Mouse (Mus musculus) hindbrain, embryonic 11.5 days (tissue): ENCODE results near the gene Lrrc1. TPM values are rescaled to one million over a fixed set of nuclear protein-coding genes. Genes with fewer than 3 reads are reported as not detected.

Experiments
- ATAC-seq: fragments of 200-750 bp; cut with Nextera tagmentation; 2 replicates; pipeline ENCODE4 v1.8.0; 2017; ENCODE audit warnings: mild to moderate bottlenecking, moderate TSS enrichment, moderate library complexity; ENCODE audit not compliant: low FRiP score
- DNase-seq: peaks from one replicate; pipeline ENCODE4 v3.0.0-alpha.2; 2015; ENCODE audit warnings: low spot score
- H3K27ac ChIP-seq: fragments of 300-500 bp; sonication (generic); 2 replicates; pipeline ENCODE4 v1.5.1; 2014; ENCODE audit warnings: mild to moderate bottlenecking, low read depth, low read length
- H3K27me3 ChIP-seq: fragments of 300-500 bp; sonication (generic); 2 replicates; pipeline ENCODE4 v1.6.1; 2014; ENCODE audit warnings: mild to moderate bottlenecking, low read length, moderate library complexity, mixed read lengths; ENCODE audit not compliant: control insufficient read depth, insufficient read depth
- H3K36me3 ChIP-seq: fragments of 300-500 bp; sonication (generic); 2 replicates; pipeline ENCODE4 v1.6.1; 2014; ENCODE audit warnings: mild to moderate bottlenecking, low read length, moderate library complexity, mixed read lengths; ENCODE audit not compliant: control insufficient read depth, insufficient read depth
- H3K4me1 ChIP-seq: fragments of 300-500 bp; sonication (generic); replicated peaks from 2 replicates; pipeline ENCODE4 v1.6.1; 2014; ENCODE audit warnings: low read length, mixed read lengths; ENCODE audit not compliant: control insufficient read depth, insufficient read depth
- H3K4me2 ChIP-seq: fragments of 300-500 bp; sonication (generic); replicated peaks from 2 replicates; pipeline ENCODE4 v1.6.1; 2014; ENCODE audit warnings: mild to moderate bottlenecking, low read depth, low read length
- H3K4me3 ChIP-seq: fragments of 300-500 bp; sonication (generic); 2 replicates; pipeline ENCODE4 v1.5.1; 2014; ENCODE audit warnings: low read depth, low read length
- H3K9ac ChIP-seq: fragments of 300-500 bp; sonication (generic); 2 replicates; pipeline ENCODE4 v1.6.1; 2014; ENCODE audit warnings: low read depth, low read length
- H3K9me3 ChIP-seq: fragments of 300-500 bp; sonication (generic); 2 replicates; pipeline ENCODE4 v1.6.1; 2016; ENCODE audit warnings: low read length; ENCODE audit not compliant: control insufficient read depth
- WGBS: fragments of 180-500 bp; shearing (Covaris S2); extraction: QIAGEN DNeasy Blood & Tissue Kit; methylation state at CpG from one replicate; pipeline ENCODE4 v1.1.7; 2014; 5-methylcytosine and 5-hydroxymethylcytosine counted together
- polyA plus RNA-seq: library from polyadenylated mRNA; unstranded; fragments of >200 nt; fragmentation: Nextera tagmentation; extraction: Ambion mirVana; gene quantifications from 2 replicates; pipeline ENCODE4 v1.2.1, GENCODE M21; 2014

The Lrrc1 gene
- polyA plus RNA-seq, 1 experiment from 2014 or later = 10.2 TPM

DNA sequence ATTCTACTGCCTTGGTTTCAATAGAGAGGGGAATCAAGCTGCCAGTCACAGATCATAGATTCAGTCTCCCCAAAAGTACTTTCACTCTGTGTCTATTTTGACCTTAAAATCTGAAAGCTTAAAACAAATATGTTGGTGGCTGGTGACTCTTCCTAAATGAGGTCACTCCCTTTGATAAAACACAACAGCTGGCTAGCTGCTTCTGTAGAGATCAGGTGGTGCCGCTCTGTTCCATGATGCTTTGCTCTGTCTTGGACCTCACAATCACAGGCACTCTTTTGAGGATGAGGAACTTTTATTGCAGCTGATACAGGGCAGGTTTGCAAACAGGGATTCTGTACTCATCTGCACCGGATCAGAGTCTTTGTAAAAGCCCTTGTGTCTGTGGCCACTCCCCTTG, 8.8 kb upstream of the Lrrc1 start:
- no peak overlapping the region for H3K27ac ChIP-seq
- no peak overlapping the region for H3K4me3 ChIP-seq
- H3K4me1 ChIP-seq = no peaks in the 10 kb centered on the region
- H3K9me3 ChIP-seq = no peaks in the 10 kb centered on the region
- no peaks in the 10 kb centered on the region for H3K27me3 ChIP-seq
- no peak overlapping the region for H3K9ac ChIP-seq
- no peak overlapping the region for H3K4me2 ChIP-seq
- DNase-seq (no peak), ATAC-seq (no peak)
- no peaks in the 10 kb centered on the region for H3K36me3 ChIP-seq
- 69% methylated on average over 2 of the region's 2 CpGs for WGBS

DNA sequence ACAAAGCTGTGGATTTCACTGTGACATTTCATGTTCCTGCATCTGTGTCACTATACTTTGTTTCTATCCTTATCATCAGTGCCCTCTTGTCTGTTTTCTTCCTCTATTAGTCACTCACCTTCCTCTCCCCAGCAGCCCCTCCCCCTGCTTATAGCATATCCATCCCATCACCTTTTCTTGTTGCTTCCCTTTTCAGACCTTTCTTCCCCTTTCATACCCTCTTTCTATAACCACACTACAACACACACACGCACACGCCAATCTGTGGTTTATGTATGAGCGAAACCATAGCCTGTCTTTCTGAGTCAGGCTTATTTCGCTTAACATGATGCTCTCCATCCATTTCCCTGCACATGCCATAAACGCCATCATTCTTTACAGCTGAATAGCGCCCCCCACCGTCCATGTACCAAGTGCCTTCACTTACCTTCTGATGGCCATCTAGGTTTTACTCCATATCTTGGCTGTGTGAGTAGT, 6.4 kb upstream of the Lrrc1 start:
- no peak overlapping the region for H3K9ac ChIP-seq
- WGBS = 74% methylated on average over 7 of the region's 7 CpGs
- H3K9me3 ChIP-seq = no peaks in the 10 kb centered on the region
- H3K36me3 ChIP-seq = no peaks in the 10 kb centered on the region
- ATAC-seq = no peak
- H3K27ac ChIP-seq = no peak overlapping the region
- H3K27me3 ChIP-seq = no peaks in the 10 kb centered on the region
- no peak overlapping the region for H3K4me2 ChIP-seq
- no peak for DNase-seq
- H3K4me3 ChIP-seq = no peak overlapping the region
- H3K4me1 ChIP-seq = no peaks in the 10 kb centered on the region

DNA sequence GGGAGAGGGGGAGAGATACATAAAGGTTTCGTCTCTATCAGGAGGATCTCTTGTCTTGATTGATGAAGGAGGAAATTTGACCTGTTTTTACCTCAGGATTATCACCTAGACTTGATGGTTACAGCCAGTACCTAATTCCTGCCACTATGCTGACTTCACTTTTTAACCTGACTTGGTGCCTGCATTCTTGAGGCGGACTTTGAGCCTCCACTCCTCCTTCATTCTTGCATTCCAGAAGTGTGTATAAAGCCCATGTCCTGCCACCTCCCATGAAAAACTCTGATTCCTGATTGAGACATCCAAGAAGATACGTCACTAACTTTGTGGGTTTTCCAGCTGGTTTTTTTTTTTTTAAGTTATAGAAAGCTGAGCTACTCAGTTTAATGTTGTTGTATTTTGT, 1.3 kb upstream of the Lrrc1 start:
- Histone ChIP-seq H3K4me3 (no peak overlapping the region), H3K9me3 (no peaks in the 10 kb centered on the region), H3K27ac (no peak overlapping the region), H3K9ac (no peak overlapping the region), H3K27me3 (no peaks in the 10 kb centered on the region; the same call in 1 of the 2 replicates), H3K4me2 (no peak overlapping the region), H3K36me3 (no peaks in the 10 kb centered on the region), H3K4me1 (peaks cover 6% of the 10 kb centered on the region; the same call in 1 of the 2 replicates)
- WGBS = 62% methylated on average over 3 of the region's 3 CpGs
- DNase-seq = no peak
- no peak for ATAC-seq

DNA sequence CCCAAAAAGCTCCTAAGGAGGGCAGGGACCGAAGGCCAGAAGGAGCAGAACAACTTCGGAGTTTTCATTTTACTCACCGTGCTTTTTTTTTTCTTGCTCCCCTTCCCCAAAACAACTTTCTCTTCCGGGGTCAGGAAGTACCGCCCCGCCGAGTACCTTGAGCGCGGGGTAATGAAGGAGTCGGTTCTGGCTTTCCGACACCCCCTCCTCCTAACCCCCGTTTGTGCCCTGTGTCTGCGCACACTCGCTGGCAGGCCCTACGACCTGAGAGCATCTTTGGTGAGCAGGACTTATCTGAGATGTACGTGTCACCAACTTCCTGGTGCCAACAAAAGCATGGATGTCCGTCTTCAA, 375 bp upstream of the Lrrc1 start:
- Histone ChIP-seq H3K36me3 (no peaks in the 10 kb centered on the region), H3K4me2 (peak overlapping the region; percentile 96), H3K4me1 (peaks cover 6% of the 10 kb centered on the region; the same call in 1 of the 2 replicates), H3K9ac (peak overlapping the region; percentile 74), H3K4me3 (peak overlapping the region; percentile 72), H3K27me3 (no peaks in the 10 kb centered on the region; the same call in 1 of the 2 replicates), H3K27ac (no peak overlapping the region), H3K9me3 (no peaks in the 10 kb centered on the region)
- ATAC-seq = peak; percentile 43
- DNase-seq = no peak
- WGBS = under 1% methylated on average over 17 of the region's 17 CpGs

DNA sequence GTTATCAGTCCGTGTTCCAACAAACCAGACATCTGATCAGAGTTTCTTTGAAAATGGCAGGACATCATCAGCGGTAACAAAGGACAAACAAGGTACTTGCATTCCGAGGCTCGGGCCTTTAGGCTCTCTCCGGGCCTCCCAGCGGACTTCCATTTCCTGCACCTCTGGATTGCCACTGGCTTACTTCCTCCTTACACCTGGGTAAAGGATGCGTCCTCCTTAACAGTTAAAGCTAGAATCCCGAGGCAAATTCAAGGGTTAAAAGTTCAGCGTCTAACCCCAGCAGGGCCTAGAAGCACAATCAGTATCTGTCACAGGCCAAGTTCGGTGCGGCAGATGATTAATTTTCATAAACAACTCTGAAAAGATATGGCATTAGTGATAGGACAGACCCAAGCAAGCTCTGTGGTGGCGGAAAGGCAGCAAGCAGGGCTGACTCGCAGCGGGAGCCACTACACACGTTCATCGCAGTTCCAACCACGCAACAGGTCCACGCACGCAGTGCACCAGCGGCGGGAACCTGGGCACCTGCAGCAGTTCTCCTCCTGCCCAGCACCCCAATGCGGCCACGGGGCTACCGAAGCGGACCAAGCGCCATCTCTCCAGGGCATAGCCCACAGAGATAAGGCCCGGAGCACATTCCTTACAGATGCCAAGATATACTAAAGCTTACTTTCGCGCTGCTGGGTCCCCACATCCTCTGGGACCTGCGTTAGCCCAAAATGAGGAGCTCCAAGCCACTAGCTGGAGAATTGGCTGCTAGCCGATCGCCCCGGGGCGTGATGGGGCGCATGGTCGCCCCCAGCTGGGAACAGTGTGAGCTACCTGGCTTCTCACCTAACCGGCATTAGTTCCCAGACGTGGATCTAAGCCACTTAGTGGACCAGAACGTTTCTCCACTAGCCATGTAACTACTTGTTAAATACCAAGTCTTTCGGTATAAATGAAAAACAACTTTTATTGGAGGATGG, 1.0 kb downstream of the Lrrc1 start:
- Histone ChIP-seq H3K9ac (peak overlapping the region; percentile 74), H3K4me3 (peak overlapping the region; percentile 72), H3K4me1 (peaks cover 6% of the 10 kb centered on the region; the same call in 1 of the 2 replicates), H3K27me3 (no peaks in the 10 kb centered on the region; the same call in 1 of the 2 replicates), H3K4me2 (peak overlapping the region; percentile 96), H3K36me3 (no peaks in the 10 kb centered on the region), H3K27ac (no peak overlapping the region), H3K9me3 (no peaks in the 10 kb centered on the region)
- WGBS = under 1% methylated on average over 40 of the region's 40 CpGs
- peak; percentile 39 for ATAC-seq
- DNase-seq = peak; percentile 57

DNA sequence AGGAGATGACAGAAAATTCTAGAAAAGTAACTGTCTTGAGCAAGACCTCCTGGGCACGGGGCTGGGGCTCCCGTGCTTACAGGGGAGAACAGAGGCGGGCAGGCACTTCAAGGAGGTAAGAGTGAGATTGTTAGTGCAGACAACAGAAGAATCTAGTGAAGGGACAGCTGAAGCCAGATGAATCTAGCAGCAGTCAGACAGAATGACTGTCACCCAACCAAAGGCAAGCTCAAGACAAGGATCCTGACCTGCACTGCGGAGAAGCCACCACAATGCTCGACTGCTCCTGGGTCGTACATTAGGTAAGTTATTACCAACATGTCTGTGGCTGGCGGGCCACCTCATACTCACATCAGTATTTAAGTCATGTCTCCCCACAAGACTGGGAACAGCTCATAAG, 3.1 kb downstream of the Lrrc1 start:
- Histone ChIP-seq H3K27ac (no peak overlapping the region), H3K4me1 (peaks cover 6% of the 10 kb centered on the region; the same call in 1 of the 2 replicates), H3K27me3 (no peaks in the 10 kb centered on the region; the same call in 1 of the 2 replicates), H3K36me3 (no peaks in the 10 kb centered on the region), H3K9ac (no peak overlapping the region), H3K4me3 (no peak overlapping the region), H3K4me2 (no peak overlapping the region), H3K9me3 (no peaks in the 10 kb centered on the region)
- ATAC-seq (no peak), DNase-seq (no peak)
- WGBS = 95% methylated on average over 7 of the region's 7 CpGs

DNA sequence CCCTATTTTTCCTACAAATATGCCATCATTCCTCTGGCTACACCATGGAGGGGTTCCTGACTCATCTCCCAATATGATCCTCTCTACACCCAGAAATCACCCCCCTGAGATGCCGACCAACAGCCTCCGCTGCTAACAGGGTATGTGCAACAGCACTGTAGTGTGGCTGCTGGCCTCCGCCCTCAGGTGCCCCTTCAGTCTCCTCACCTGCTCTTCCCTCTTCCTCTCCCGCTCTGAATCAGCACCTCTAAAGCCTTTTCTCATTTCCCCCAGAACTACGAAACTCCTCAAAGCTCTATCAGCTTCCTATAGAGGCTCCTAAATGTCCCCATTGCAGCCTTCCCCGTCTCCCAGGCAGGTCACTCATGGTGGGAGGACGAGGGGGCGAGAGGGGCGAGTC, 5.4 kb downstream of the Lrrc1 start:
- H3K4me3 ChIP-seq = no peak overlapping the region
- no peak overlapping the region for H3K4me2 ChIP-seq
- H3K36me3 ChIP-seq = no peaks in the 10 kb centered on the region
- ATAC-seq (no peak), DNase-seq (no peak)
- no peaks in the 10 kb centered on the region; the same call in 1 of the 2 replicates for H3K27me3 ChIP-seq
- no peak overlapping the region for H3K9ac ChIP-seq
- WGBS = 88% methylated on average over 9 of the region's 9 CpGs
- no peaks in the 10 kb centered on the region for H3K9me3 ChIP-seq
- no peak overlapping the region for H3K27ac ChIP-seq
- peaks cover 6% of the 10 kb centered on the region; the same call in 1 of the 2 replicates for H3K4me1 ChIP-seq

DNA sequence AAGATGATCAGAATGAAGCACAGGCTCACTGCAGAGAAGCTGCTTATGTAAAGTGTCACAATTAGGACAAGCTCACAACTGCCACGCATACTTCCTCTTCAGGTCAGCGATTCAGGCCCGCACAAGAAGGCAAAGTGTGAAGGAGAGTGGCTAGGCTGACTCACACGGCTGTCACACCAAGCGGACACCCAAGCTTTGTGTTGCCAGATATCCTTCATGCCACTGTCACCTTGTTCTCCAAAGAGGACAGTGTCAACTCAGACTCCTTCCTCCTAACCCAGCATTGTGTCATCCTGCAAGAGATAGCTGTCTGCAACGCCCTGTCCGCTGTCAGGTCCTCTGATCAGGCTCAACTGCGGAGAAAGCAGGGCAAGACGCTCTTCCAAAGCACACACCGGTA, 7.3 kb downstream of the Lrrc1 start:
- H3K4me3 ChIP-seq = no peak overlapping the region
- H3K9ac ChIP-seq = no peak overlapping the region
- no peaks in the 10 kb centered on the region for H3K36me3 ChIP-seq
- H3K27ac ChIP-seq = no peak overlapping the region
- no peak for DNase-seq
- no peaks in the 10 kb centered on the region for H3K9me3 ChIP-seq
- WGBS = 90% methylated on average over 10 of the region's 10 CpGs
- H3K4me1 ChIP-seq = peaks cover 1% of the 10 kb centered on the region; the same call in 1 of the 2 replicates
- no peaks in the 10 kb centered on the region for H3K27me3 ChIP-seq
- ATAC-seq = no peak
- H3K4me2 ChIP-seq = no peak overlapping the region
